Mouse (Mus musculus) liver, embryonic 15.5 days (tissue): ENCODE results near the gene Mycbpap. TPM values are rescaled to one million over a fixed set of nuclear protein-coding genes. Genes with fewer than 3 reads are reported as not detected.

Experiments
- ATAC-seq: fragments of 200-750 bp; cut with Nextera tagmentation; 2 replicates; pipeline ENCODE4 v1.8.0; 2017; ENCODE audit warnings: moderate number of reproducible peaks, mild to moderate bottlenecking, moderate library complexity; ENCODE audit not compliant: insufficient read depth
- H3K27ac ChIP-seq: fragments of 300-500 bp; sonication (generic); replicated peaks from 2 replicates; pipeline ENCODE4 v1.5.1; 2015; ENCODE audit warnings: mild to moderate bottlenecking, inconsistent platforms
- H3K27me3 ChIP-seq: fragments of 300-500 bp; sonication (generic); 2 replicates; pipeline ENCODE4 v1.6.1; 2015; ENCODE audit warnings: mild to moderate bottlenecking, inconsistent platforms
- H3K36me3 ChIP-seq: fragments of 300-500 bp; sonication (generic); replicated peaks from 2 replicates; pipeline ENCODE4 v1.6.1; 2015; ENCODE audit warnings: moderate library complexity, mild to moderate bottlenecking, inconsistent platforms
- H3K4me1 ChIP-seq: fragments of 300-500 bp; sonication (generic); replicated peaks from 2 replicates; pipeline ENCODE4 v1.6.1; 2015; ENCODE audit warnings: inconsistent platforms
- H3K4me2 ChIP-seq: fragments of 300-500 bp; sonication (generic); 2 replicates; pipeline ENCODE4 v1.6.1; 2015; ENCODE audit warnings: moderate library complexity, mild to moderate bottlenecking, inconsistent platforms
- H3K4me3 ChIP-seq: fragments of 300-500 bp; sonication (generic); replicated peaks from 2 replicates; pipeline ENCODE4 v1.5.1; 2015; ENCODE audit warnings: mild to moderate bottlenecking, inconsistent platforms
- H3K9ac ChIP-seq: fragments of 300-500 bp; sonication (generic); 2 replicates; pipeline ENCODE4 v1.6.1; 2015; ENCODE audit warnings: moderate library complexity, mild to moderate bottlenecking, inconsistent platforms
- H3K9me3 ChIP-seq: fragments of 300-500 bp; sonication (generic); replicated peaks from 2 replicates; pipeline ENCODE4 v1.6.1; 2016; ENCODE audit warnings: inconsistent platforms
- WGBS: fragments of 180-500 bp; shearing (Covaris S2); methylation state at CpG from one replicate; pipeline ENCODE4 v1.1.7; 2015; ENCODE audit warnings: mixed read lengths; ENCODE audit not compliant: insufficient replicate concordance; 5-methylcytosine and 5-hydroxymethylcytosine counted together
- polyA plus RNA-seq: library from polyadenylated mRNA; unstranded; fragments of >200 nt; fragmentation: Nextera tagmentation; extraction: Ambion mirVana; gene quantifications from 2 replicates; pipeline ENCODE4 v1.2.1, GENCODE M21; 2015

Mycbpap gene
- polyA plus RNA-seq, 1 experiment from 2014 or later = not detected

DNA sequence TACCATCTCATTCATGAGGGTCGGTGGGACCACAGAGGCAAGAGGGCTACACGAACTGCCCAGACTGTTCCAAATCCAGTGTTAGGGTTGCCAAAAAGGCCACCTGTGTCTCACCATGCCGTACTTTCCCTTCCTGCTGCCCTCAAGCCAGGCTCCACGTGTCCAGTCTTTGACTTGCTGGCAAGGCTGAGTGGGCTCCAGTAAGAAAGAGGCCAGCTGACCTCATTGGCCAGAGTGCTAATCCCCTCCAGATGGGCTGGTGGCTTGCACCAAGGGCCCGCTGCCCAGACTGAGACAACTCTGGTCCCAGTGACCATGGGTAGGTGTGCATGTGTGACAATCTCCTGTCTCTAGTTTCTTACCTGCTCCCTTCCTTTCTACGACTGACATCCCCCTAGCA lies 43.9 kb downstream of the Mycbpap start:
- no peak for ATAC-seq
- Histone ChIP-seq H3K4me2 (no peak overlapping the region), H3K9ac (no peak overlapping the region), H3K27me3 (peaks cover 95% of the 10 kb centered on the region), H3K36me3 (no peaks in the 10 kb centered on the region), H3K4me1 (peaks cover 22% of the 10 kb centered on the region), H3K4me3 (no peak overlapping the region), H3K9me3 (no peaks in the 10 kb centered on the region), H3K27ac (no peak overlapping the region)
- WGBS = 48% methylated on average over 6 of the region's 6 CpGs

GRCm38 (mm10) chr11:94475722-94476121 lies 45.8 kb downstream of the Mycbpap start:
- 16% methylated on average over 11 of the region's 11 CpGs for WGBS
- ATAC-seq = no peak
- no peak overlapping the region for H3K27ac ChIP-seq
- no peak overlapping the region for H3K9ac ChIP-seq
- no peaks in the 10 kb centered on the region for H3K36me3 ChIP-seq
- H3K9me3 ChIP-seq = no peaks in the 10 kb centered on the region
- peaks cover 25% of the 10 kb centered on the region for H3K4me1 ChIP-seq
- H3K4me3 ChIP-seq = no peak overlapping the region
- H3K4me2 ChIP-seq = no peak overlapping the region
- H3K27me3 ChIP-seq = peaks cover 100% of the 10 kb centered on the region

DNA sequence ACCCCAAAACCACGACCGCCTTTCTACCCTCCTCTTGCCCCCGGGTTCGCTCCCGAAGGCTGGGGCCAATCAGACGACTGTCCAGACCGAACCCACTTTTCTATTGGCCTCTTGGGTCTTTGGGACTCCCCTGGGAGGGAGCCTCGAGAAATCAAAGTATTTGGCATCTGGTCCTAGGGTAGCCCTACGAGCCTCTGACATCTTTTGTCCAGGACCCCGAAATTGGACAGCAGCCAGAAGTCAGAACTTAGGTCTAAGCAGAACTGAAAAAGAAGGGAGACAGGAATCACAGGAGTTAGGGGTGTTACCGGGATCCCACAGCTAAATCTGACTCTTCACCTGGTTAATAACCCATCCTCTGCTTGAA lies 47.0 kb downstream of the Mycbpap start:
- no peak for ATAC-seq
- Histone ChIP-seq H3K4me2 (peak overlapping the region; percentile 75), H3K27ac (no peak overlapping the region), H3K4me1 (peaks cover 25% of the 10 kb centered on the region), H3K4me3 (peak overlapping the region; percentile 47), H3K27me3 (peaks cover 100% of the 10 kb centered on the region), H3K36me3 (no peaks in the 10 kb centered on the region), H3K9ac (no peak overlapping the region), H3K9me3 (no peaks in the 10 kb centered on the region)
- WGBS = 2% methylated on average over 11 of the region's 11 CpGs

DNA sequence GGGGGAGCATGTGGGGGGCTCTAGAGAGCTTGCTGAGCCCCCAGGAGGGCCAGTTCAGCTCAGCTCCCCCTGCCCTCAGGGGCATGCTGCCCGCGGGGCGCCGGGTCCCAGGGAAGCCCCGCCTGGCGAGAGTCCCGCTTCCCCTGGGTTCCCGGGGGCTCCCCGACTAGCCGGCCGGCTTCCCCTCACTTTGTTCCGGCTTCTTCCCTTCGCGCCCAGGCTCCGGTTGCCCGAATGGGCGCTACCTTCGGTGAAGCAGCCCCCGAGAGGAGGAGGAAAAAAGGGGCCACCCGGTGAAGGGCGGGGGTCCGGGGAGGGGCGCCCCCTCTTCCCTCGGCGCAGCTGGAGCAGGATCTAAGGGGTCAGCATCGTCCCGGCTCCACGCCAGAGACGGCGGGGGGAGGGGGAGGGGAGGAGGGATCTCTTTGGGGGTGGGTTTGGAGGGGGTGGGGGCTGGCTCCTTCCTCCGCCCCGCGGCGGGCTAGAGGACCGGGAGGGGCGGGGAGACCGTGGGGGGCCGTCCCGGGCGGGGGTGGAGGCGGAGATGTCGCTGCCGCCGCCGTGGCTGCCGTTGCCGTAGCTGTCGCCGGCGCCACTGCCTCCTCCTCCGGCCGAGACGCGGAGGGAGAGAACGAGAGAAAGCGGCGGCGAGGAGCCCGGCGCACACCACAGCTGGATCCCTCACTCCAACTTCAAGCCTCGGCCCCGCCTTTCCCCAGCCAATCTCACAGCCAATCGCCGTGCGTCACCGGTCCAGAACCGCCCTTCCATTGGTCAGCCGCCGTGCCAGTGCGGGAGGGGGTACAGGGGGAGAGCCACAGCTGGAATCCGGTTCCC lies 47.6 kb downstream of the Mycbpap start, which contains the start of gene Cacna1g:
Gene Cacna1g, minus strand, starts transcription at position 492 of the 837 bp plus-strand sequence.
- Histone ChIP-seq H3K27ac (no peak within 1 kb of the TSS), H3K4me1 (peaks cover 25% of the 10 kb centered on the region), H3K9ac (no peak within 1 kb of the TSS), H3K36me3 (no peaks in the 10 kb centered on the region), H3K27me3 (peaks cover 100% of the 10 kb centered on the region), H3K9me3 (no peaks in the 10 kb centered on the region), H3K4me2 (peak within 1 kb of the TSS; percentile 75), H3K4me3 (peak within 1 kb of the TSS; percentile 47)
- WGBS = under 1% methylated on average over 64 of the region's 71 CpGs
- peak; percentile 80 for ATAC-seq

DNA sequence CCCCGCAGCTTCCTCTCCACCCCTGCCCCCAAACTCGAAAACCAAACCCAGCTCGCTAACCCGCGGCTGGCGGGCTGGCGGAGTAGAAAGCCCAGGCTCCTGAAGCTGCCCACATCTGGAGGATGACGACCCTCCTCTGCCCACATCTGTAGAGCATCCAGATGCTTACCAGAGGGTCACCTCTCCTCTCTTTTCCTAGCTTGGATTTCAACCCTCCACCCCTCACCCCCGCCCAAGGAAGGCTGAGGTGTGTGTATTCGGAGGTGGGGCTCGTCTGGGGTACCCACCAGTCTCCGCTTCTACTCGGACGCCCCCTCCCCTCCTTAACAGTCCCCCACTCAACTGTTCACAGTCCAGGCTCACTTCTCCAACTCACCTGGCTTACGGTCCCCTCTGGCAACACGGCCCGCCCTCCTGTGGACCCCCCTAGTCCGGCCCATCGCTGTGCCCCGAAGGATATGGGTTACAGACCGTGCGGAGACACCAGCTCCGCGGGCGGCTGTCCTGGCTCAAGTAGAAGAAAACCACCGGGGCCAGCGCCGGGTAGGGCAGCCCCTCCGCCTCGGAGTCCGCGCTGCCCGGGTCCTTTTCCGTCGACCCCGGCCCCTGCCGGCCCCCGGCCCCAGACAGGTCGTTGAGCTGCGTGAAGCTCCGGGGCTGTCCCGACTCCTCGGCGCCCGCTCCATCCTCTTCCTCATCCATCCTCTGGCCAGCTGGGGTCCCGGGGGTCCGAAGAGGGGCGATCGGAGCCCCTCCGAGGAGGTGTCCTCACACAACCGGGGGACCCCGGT lies 48.4 kb downstream of the Mycbpap start:
- peak overlapping the region; percentile 47 for H3K4me3 ChIP-seq
- peaks cover 25% of the 10 kb centered on the region for H3K4me1 ChIP-seq
- no peak overlapping the region for H3K27ac ChIP-seq
- no peak for ATAC-seq
- H3K9ac ChIP-seq = no peak overlapping the region
- H3K9me3 ChIP-seq = no peaks in the 10 kb centered on the region
- no peaks in the 10 kb centered on the region for H3K36me3 ChIP-seq
- peaks cover 98% of the 10 kb centered on the region for H3K27me3 ChIP-seq
- WGBS = 1% methylated on average over 45 of the region's 52 CpGs
- H3K4me2 ChIP-seq = peak overlapping the region; percentile 75

- H3K27me3 ChIP-seq = peaks cover 96% of the 10 kb centered on the region
- H3K4me2 ChIP-seq = 0 out of 2 replicates have a peak overlapping the region, but pooled peaks have one; percentile 75
- peaks cover 25% of the 10 kb centered on the region for H3K4me1 ChIP-seq
- no peak overlapping the region for H3K9ac ChIP-seq
- no peaks in the 10 kb centered on the region for H3K36me3 ChIP-seq
- no peaks in the 10 kb centered on the region for H3K9me3 ChIP-seq
- no peak for ATAC-seq
- H3K27ac ChIP-seq = no peak overlapping the region
- H3K4me3 ChIP-seq = no peak overlapping the region
- WGBS = under 1% methylated on average over 15 of the region's 15 CpGs
These were observed 49.0 kb downstream of the Mycbpap start for GRCm38 (mm10) chr11:94472585-94472915.

DNA sequence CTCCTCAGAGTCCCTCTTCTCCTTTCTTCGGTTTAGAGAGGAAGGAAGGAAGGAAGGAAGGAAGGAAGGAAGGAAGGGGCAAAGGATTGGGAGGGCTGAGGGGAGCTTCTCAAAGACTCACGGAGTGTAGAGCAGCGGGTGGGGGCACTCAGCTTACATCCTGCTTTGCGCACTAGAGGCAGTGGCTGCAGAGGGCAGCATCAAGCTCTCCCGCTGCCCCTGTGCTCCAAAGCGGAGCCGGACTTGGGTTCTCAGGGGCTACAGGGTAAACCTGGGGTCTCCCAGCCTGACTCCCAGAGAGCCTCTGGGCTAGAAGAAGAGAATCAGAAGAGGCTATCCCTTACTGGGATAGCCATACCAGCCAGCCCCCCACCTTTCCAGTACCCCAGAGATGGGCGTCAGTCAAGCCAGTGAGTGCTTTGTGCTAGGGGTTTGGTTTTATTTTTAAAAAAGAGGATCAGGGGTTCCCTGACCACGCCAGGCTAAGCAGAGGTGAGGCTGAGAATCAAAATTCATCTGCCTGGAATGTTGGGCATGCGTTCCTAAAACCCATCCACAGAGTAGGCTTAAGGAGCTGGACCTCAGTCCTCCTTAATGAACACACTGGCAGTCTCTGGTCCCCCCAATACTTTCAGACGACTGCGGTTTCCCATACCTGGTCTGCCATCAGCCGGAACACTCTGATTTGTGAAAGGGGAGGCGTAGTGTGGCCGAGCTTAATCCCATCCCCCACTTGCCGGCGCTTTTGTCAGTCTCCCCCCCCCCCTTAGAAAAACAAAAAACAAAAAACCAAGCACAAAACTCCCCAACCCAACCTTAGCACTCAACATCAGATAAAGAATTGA lies 49.6 kb downstream of the Mycbpap start:
- WGBS = 5% methylated on average over 17 of the region's 17 CpGs
- no peak overlapping the region for H3K4me2 ChIP-seq
- no peak overlapping the region for H3K4me3 ChIP-seq
- peaks cover 96% of the 10 kb centered on the region for H3K27me3 ChIP-seq
- H3K9me3 ChIP-seq = no peaks in the 10 kb centered on the region
- H3K27ac ChIP-seq = no peak overlapping the region
- no peak for ATAC-seq
- peaks cover 25% of the 10 kb centered on the region for H3K4me1 ChIP-seq
- no peaks in the 10 kb centered on the region for H3K36me3 ChIP-seq
- no peak overlapping the region for H3K9ac ChIP-seq

DNA sequence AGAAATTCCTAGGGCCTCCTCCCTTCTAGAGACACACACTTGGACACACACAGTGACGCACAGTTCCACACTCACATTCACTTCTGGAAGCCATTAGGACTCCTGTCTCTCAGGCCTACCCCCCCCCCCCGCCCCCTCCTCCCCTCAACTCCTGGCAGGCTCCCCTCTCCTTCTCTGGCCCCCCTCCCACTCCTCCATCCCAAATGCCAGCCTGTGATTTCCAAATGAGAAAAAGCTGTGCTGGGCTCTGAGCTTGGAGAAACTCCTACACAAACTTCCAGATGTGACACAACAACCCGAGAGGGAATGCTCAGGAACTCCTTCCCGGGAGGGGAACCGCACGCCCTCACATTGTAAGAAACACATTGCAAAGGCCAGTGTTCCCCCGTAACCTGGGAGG lies 51.2 kb downstream of the Mycbpap start:
- no peak overlapping the region for H3K27ac ChIP-seq
- H3K4me2 ChIP-seq = no peak overlapping the region

GRCm38 (mm10) chr11:94469136-94470064 lies 52.1 kb downstream of the Mycbpap start:
- Histone ChIP-seq H3K4me2 (no peak overlapping the region), H3K27ac (no peak overlapping the region), H3K36me3 (no peaks in the 10 kb centered on the region), H3K4me1 (peaks cover 20% of the 10 kb centered on the region), H3K9me3 (no peaks in the 10 kb centered on the region), H3K9ac (no peak overlapping the region), H3K27me3 (peaks cover 85% of the 10 kb centered on the region), H3K4me3 (no peak overlapping the region)
- WGBS = 41% methylated on average over 9 of the region's 9 CpGs
- ATAC-seq = no peak

More for the DNA sequence above, 51.2 kb downstream of the Mycbpap start:
- ATAC-seq = no peak
- 54% methylated on average over 6 of the region's 7 CpGs for WGBS
- Histone ChIP-seq H3K36me3 (no peaks in the 10 kb centered on the region), H3K9me3 (no peaks in the 10 kb centered on the region), H3K27me3 (peaks cover 90% of the 10 kb centered on the region), H3K4me1 (peaks cover 25% of the 10 kb centered on the region), H3K9ac (no peak overlapping the region), H3K4me3 (no peak overlapping the region)

DNA sequence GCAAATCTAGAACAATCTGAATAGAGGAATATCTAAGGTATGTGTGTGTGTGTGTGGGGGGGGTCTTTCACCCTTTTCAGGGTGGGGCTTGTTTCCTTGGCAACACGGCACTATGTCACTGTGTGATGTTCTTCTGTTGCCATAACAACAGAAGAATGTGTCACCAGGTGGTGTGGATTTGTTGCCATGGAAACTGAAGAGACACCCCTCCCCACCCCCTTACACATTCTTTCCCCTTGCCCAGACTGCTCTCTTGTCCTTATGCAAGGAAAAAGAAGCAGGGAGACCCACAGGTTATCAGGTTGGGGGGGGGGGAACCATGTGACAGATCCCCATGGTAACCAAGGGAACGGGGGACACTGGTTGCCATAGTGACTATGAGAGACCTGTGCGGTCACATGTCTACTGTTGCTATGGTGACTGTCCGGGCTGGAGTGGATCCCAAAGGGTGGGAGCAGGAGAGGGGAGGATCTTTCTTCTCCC lies 52.9 kb downstream of the Mycbpap start:
- no peak overlapping the region for H3K27ac ChIP-seq

More for the DNA sequence above, 52.9 kb downstream of the Mycbpap start:
- Histone ChIP-seq H3K4me3 (no peak overlapping the region), H3K4me2 (no peak overlapping the region), H3K9me3 (no peaks in the 10 kb centered on the region), H3K4me1 (peaks cover 17% of the 10 kb centered on the region), H3K36me3 (no peaks in the 10 kb centered on the region), H3K27me3 (peaks cover 79% of the 10 kb centered on the region), H3K9ac (no peak overlapping the region)
- WGBS = 38% methylated on average over 4 of the region's 4 CpGs
- no peak for ATAC-seq
